Mouse (Mus musculus): Measurements from ENCODE around the gene Cts6. TPM values are rescaled to one million over a fixed set of nuclear protein-coding genes. Genes with fewer than 3 reads are reported as not detected.

The Cts6 gene
- polyA plus RNA-seq (2014; fragmentation: Illumina TruSeq; extraction: RNeasy Lipid Tissue Mini Kit (QIAGEN cat#74804); ENCODE audit: low read depth, low replicate concordance), result not detected

GRCm38 (mm10) chr13:61203310-61203709, at the start of gene Cts6:
Gene Cts6 (minus strand): TSS chr13:61203410.

GRCm38 (mm10) chr13:61164156-61164555, 39.1 kb downstream of the Cts6 start, which contains the start of gene Ctsr:
Gene Ctsr (minus strand): TSS chr13:61164256.

Other genes with a start within 250 kb of the Cts6 start
- gene Ctsj, start 197.5 kb downstream of the Cts6 start, polyA plus RNA-seq (2014; fragmentation: Illumina TruSeq; extraction: RNeasy Lipid Tissue Mini Kit (QIAGEN cat#74804); ENCODE audit: low read depth, low replicate concordance), result not detected
- not detected for gene Ctsq, start 162.8 kb downstream of the Cts6 start, polyA plus RNA-seq (2014; fragmentation: Illumina TruSeq; extraction: RNeasy Lipid Tissue Mini Kit (QIAGEN cat#74804); ENCODE audit: low read depth, low replicate concordance)
- gene Ctsr, start 39.2 kb downstream of the Cts6 start, polyA plus RNA-seq (2014; fragmentation: Illumina TruSeq; extraction: RNeasy Lipid Tissue Mini Kit (QIAGEN cat#74804); ENCODE audit: low read depth, low replicate concordance), result not detected
- not detected for gene Cts8, start 51.9 kb upstream of the Cts6 start, polyA plus RNA-seq (2014; fragmentation: Illumina TruSeq; extraction: RNeasy Lipid Tissue Mini Kit (QIAGEN cat#74804); ENCODE audit: low read depth, low replicate concordance)
- not detected for gene Gm49398, start 85.4 kb upstream of the Cts6 start, polyA plus RNA-seq (2014; fragmentation: Illumina TruSeq; extraction: RNeasy Lipid Tissue Mini Kit (QIAGEN cat#74804); ENCODE audit: low read depth, low replicate concordance)
- gene Cts7, start 154.8 kb upstream of the Cts6 start, polyA plus RNA-seq (2014; fragmentation: Illumina TruSeq; extraction: RNeasy Lipid Tissue Mini Kit (QIAGEN cat#74804); ENCODE audit: low read depth, low replicate concordance), result not detected